Mouse (Mus musculus): ENCODE data around the gene Scube1.

DNA sequence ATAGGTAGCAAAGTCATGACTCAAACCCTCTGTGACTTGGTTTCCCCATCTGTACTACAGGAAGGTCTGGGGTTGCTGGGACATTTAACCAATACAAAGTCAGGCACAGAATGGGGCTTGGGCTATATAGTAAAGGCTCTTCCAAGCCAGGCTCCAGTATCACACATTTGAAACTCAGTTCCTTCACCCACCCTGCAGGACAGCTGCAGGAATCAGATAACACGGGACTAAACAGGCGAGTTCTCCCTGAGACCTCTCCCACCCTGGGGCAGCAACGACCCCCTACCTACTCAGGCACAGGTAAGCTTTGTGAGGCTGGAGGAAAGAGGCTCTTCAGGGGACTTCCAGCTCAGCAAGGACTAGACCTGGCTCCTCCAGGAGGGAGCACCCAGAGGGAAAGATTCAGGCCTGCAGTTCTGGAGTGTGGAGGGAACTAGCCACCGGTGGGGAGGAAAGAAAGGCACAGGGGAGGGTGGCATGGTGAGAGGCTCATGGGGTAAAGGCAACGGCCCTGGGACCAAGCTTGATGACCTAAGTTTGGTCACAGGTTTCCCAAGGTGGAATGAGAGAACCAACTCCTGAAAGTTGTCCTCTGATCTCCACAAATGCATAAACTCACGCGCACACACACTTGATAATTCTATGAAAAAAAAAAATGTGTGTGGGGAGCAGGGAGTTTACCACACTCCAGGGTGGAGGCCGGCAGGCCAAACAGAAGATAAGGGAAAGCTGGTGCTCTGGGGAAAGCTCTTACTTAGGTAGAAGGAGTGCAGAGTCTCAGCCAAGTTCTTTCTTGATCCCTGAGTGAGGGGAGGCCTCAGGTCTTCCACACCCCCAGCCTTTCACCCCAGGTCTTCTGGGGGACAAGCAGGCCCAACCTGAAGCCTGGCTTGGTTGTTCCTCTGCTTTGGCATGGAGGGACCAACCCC lies 132.3 kb downstream of the Scube1 start:
- TF ChIP-seq CTCF (IDR thresholded peaks at IDR 0.05; ENCODE audit: low read depth, low read length) (no peak), POLR2A (IDR thresholded peaks at IDR 0.05; ENCODE audit: extremely low read depth, insufficient read depth, low read length) (no peak)
